Mouse (Mus musculus) central nervous system, embryonic 14 days (tissue): Measurements from ENCODE around the gene Chdh. TPM values are rescaled to one million over a fixed set of nuclear protein-coding genes. Genes with fewer than 3 reads are reported as not detected.

ENCODE experiments used
- polyA plus RNA-seq: library from polyadenylated mRNA; depleted of rRNA; stranded (reverse); fragments of >200 nt; gene quantifications from 2 replicates; pipeline ENCODE4 v1.2.3, GENCODE M21; 2012; rRNA removed

Gene Chdh
- polyA plus RNA-seq: 0.28 and 0.46 TPM in 2 replicates

GRCm38 (mm10) chr14:30008733-30009575, at the start of gene Chdh, which contains the start of gene Il17rb:
TSS of gene Chdh (plus strand) at chr14:30009023.
TSS of gene Il17rb (minus strand) at chr14:30008896.

GRCm38 (mm10) chr14:29968075-29968821, 40.6 kb upstream of the Chdh start, which contains the start of gene Selenok:
TSS of gene Selenok (plus strand) at chr14:29968308.

GRCm38 (mm10) chr14:29978254-29979204, 30.3 kb upstream of the Chdh start, which contains the start of gene Actr8:
TSS of gene Actr8 (plus strand) at chr14:29978337.

Other genes starting within 250 kb of the Chdh start
- gene Selenok, start 40.7 kb upstream of the Chdh start, polyA plus RNA-seq: 151 and 152 TPM in 2 replicates
- gene Actr8, start 30.7 kb upstream of the Chdh start, polyA plus RNA-seq: 71.4 and 80.2 TPM in 2 replicates
- 0.60 and 0.65 TPM in 2 replicates for gene Il17rb, start 127 bp upstream of the Chdh start, polyA plus RNA-seq